Mouse (Mus musculus): ENCODE results near the gene Serpina10.

DNA sequence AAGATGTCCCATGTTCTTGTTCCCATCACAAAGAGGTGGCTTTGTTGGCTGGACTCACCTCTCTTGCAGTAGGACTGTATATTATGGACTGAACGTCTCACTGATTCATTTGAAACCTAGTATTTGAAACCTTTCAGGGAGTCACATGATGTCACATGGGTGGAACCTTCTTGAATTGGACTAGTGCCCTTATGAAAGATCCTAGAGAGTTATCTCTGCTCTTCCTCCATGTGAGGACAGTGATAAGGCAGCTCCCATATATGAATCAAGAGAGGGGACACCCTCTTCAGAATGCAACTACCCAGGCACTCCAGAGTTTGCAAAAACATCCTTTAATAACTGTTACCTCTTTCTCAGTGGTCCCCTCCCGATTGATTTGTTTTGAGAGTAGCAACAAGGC is 15.1 kb upstream of the Serpina10 start:
- TF ChIP-seq CTCF (IDR thresholded peaks at IDR 0.05; ENCODE audit: low read depth, low read length): no peak
- TF ChIP-seq POLR2AphosphoS5 (IDR thresholded peaks at IDR 0.05; ENCODE audit: insufficient replicate concordance, low read depth, low read length): no peak
- TF ChIP-seq GATA2 (IDR thresholded peaks at IDR 0.05; ENCODE audit: borderline replicate concordance, low read depth, low read length): no peak
- TF ChIP-seq GATA1 (IDR thresholded peaks at IDR 0.05; ENCODE audit: borderline replicate concordance, low read length): no peak
